Mouse (Mus musculus) kidney, adult 2 months (tissue): ENCODE measurements around the gene 2810021J22Rik. TPM values are rescaled to one million over a fixed set of nuclear protein-coding genes. Genes with fewer than 3 reads are reported as not detected.

ENCODE experiments used
- DNase-seq: peaks from one replicate; pipeline ENCODE4 v3.0.0; 2021
- H3K27ac ChIP-seq: fragments of 200-500 bp; 2 replicates; pipeline ENCODE4 v1.5.1; 2012; ENCODE audit warnings: low read depth, low read length, control low read depth, inconsistent platforms; ENCODE audit not compliant: insufficient read depth
- H3K27me3 ChIP-seq: fragments of 200-500 bp; replicated peaks from 2 replicates; pipeline ENCODE4 v1.6.1; 2012; ENCODE audit warnings: mild to moderate bottlenecking, moderate library complexity, low read length, inconsistent platforms; ENCODE audit not compliant: control insufficient read depth, insufficient read depth
- H3K36me3 ChIP-seq: fragments of 200-500 bp; 2 replicates; pipeline ENCODE4 v1.6.1; 2012; ENCODE audit warnings: mild to moderate bottlenecking, moderate library complexity, low read length, inconsistent platforms; ENCODE audit not compliant: control insufficient read depth, insufficient read depth
- H3K4me1 ChIP-seq: fragments of 200-500 bp; 2 replicates; pipeline ENCODE4 v1.6.1; 2011; ENCODE audit warnings: low read length; ENCODE audit not compliant: control insufficient read depth, insufficient read depth
- H3K4me3 ChIP-seq: fragments of 200-500 bp; 2 replicates; pipeline ENCODE4 v1.5.1; 2011; ENCODE audit warnings: mild to moderate bottlenecking, low read depth, low read length, control low read depth; ENCODE audit not compliant: insufficient read depth
- CTCF ChIP-seq: fragments of 200-500 bp; conservative IDR thresholded peaks from 2 replicates; pipeline ENCODE4 v1.5.1; 2011; ENCODE audit warnings: low read depth, mild to moderate bottlenecking, control low read depth, low read length, moderate library complexity, mixed read lengths; ENCODE audit not compliant: insufficient read depth, insufficient read length
- POLR2A ChIP-seq: fragments of 200-500 bp; IDR thresholded peaks from one replicate; pipeline ENCODE4 v1.6.1; 2011; ENCODE audit warnings: low read depth, low read length, control low read depth
- WGBS: fragments of 180-500 bp; shearing (Covaris S2); methylation state at CpG from one replicate; pipeline ENCODE4 v1.1.7; 2018; 5-methylcytosine and 5-hydroxymethylcytosine counted together
- polyA plus RNA-seq: library from polyadenylated mRNA; depleted of rRNA; stranded (reverse); fragments of >200 nt; gene quantifications from 2 replicates; pipeline ENCODE4 v1.2.3, GENCODE M21; 2012

2810021J22Rik gene
- polyA plus RNA-seq, 1 experiment: 3.7 TPM

GRCm38 (mm10) chr11:58916879-58917744 lies 50.1 kb downstream of the 2810021J22Rik start:
- H3K4me1 ChIP-seq: peaks cover 5% of the 10 kb centered on the region; the same call in 1 of the 2 replicates
- peak; percentile 42 for DNase-seq
- no peaks in the 10 kb centered on the region for H3K27me3 ChIP-seq
- TF ChIP-seq POLR2A (no peak), CTCF (peak; percentile 57)
- WGBS: 56% methylated on average over 14 of the region's 14 CpGs
- no peak overlapping the region for H3K27ac ChIP-seq
- H3K4me3 ChIP-seq: no peak overlapping the region
- H3K36me3 ChIP-seq: no peaks in the 10 kb centered on the region

GRCm38 (mm10) chr11:58917745-58918366 lies 50.8 kb downstream of the 2810021J22Rik start, which contains the start of gene Btnl10:
TSS of gene Btnl10 (plus strand) at chr11:58917908.
- Histone ChIP-seq H3K36me3 (no peaks in the 10 kb centered on the region), H3K4me1 (peaks cover 5% of the 10 kb centered on the region; the same call in 1 of the 2 replicates), H3K27ac (no peak within 1 kb of the TSS), H3K27me3 (no peaks in the 10 kb centered on the region), H3K4me3 (no peak within 1 kb of the TSS)
- WGBS: 68% methylated on average over 12 of the region's 12 CpGs
- TF ChIP-seq CTCF: no peak
- TF ChIP-seq POLR2A: no peak
- no peak for DNase-seq

DNA sequence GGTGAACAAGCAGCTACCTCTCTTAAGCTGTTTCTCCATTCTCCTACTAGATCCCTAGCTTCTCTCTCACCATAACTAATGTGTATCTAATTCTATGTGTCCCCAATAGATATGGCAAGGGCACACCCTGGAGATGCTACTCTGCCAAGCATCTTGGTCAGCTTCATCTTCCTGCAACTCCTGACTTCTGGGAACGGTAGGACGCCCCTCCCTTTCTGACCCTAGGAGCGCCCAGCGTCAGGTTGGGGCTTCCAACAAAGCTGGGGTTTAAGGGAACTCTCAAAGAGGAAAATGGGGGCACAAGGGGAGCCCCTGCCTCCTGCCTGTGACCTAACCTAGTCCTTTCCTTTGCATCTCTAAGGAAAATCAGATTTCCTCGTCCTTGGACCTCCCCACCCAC lies 51.7 kb downstream of the 2810021J22Rik start:
- Histone ChIP-seq H3K36me3 (no peaks in the 10 kb centered on the region), H3K27ac (no peak overlapping the region), H3K4me1 (peaks cover 5% of the 10 kb centered on the region; the same call in 1 of the 2 replicates), H3K4me3 (no peak overlapping the region), H3K27me3 (no peaks in the 10 kb centered on the region)
- TF ChIP-seq POLR2A: no peak
- no peak for TF ChIP-seq CTCF
- WGBS: 73% methylated on average over 5 of the region's 5 CpGs
- no peak for DNase-seq

GRCm38 (mm10) chr11:58922420-58922819 lies 55.4 kb downstream of the 2810021J22Rik start:
- H3K27me3 ChIP-seq: no peaks in the 10 kb centered on the region
- no peak for TF ChIP-seq CTCF
- TF ChIP-seq POLR2A: no peak
- WGBS: 77% methylated on average over 9 of the region's 9 CpGs

DNA sequence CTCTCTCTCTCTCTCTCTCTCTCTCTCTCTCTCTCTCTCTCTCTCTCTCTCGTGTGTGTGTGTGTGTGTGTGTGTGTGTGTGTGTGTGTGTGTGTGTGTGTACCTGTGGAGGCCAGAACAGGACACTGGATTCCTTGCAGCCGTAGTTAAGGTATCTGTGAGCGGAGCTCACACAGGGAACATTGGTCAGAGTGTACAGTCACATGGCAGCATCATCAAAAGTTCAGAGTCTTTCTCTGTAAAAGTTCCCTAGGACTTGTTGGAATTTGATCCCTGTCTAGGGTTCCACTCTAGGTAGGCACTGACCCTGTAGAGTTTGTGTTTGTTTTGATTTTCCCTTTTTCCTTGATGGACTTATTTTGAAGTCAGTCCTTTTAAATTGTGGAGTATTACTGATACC lies 59.6 kb downstream of the 2810021J22Rik start:
- DNase-seq: peak; percentile 84
- TF ChIP-seq POLR2A (no peak), CTCF (no peak)
- WGBS: 54% methylated on average over 2 of the region's 3 CpGs
- Histone ChIP-seq H3K27me3 (no peaks in the 10 kb centered on the region), H3K36me3 (no peaks in the 10 kb centered on the region), H3K4me1 (peaks cover 18% of the 10 kb centered on the region; the same call in 1 of the 2 replicates), H3K27ac (peak overlapping the region; percentile 65), H3K4me3 (no peak overlapping the region)

More at GRCm38 (mm10) chr11:58922420-58922819, 55.4 kb downstream of the 2810021J22Rik start:
- no peak for DNase-seq
- Histone ChIP-seq H3K4me3 (no peak overlapping the region), H3K36me3 (no peaks in the 10 kb centered on the region), H3K27ac (no peak overlapping the region), H3K4me1 (peaks cover 3% of the 10 kb centered on the region; the same call in 1 of the 2 replicates)

- no peaks in the 10 kb centered on the region for H3K36me3 ChIP-seq
- peak overlapping the region; percentile 25; the same call in 1 of the 2 replicates for H3K27ac ChIP-seq
- H3K4me3 ChIP-seq: no peak overlapping the region
- no peak for DNase-seq
- TF ChIP-seq POLR2A (no peak), CTCF (no peak)
- H3K27me3 ChIP-seq: no peaks in the 10 kb centered on the region
- 45% methylated on average over 2 of the region's 2 CpGs for WGBS
- peaks cover 18% of the 10 kb centered on the region; the same call in 1 of the 2 replicates for H3K4me1 ChIP-seq
Observed at GRCm38 (mm10) chr11:58927053-58927452, 60.0 kb downstream of the 2810021J22Rik start.
